Mouse (Mus musculus): ENCODE results near the gene Tmem269. TPM values are rescaled to one million over a fixed set of nuclear protein-coding genes. Genes with fewer than 3 reads are reported as not detected.

Tmem269 gene
- polyA plus RNA-seq, 1 experiment from 2014 or later, result 0.21 TPM

DNA sequence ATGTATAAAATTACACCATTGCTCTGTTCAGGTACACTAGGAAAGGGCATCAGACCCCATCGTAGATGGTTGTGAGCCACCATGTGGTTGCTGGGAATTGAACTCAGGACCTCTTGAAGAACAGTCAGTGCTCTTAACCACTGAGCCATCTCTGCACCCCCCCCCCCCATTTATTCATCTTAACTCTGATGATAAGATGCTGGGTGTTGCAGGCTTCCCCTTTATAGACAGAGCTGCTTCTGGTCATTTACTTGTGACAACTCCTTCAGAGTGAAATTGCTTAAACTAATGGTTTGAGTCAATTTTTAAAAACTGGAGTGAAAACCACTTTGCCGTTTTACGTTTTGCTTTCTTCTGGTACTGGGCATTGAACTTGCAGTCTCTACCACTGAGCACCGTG is 25.3 kb downstream of the Tmem269 start:
- H3K4me2 ChIP-seq (ENCODE audit: low read depth, low read length), result no peak overlapping the region
- 92% methylated on average over 4 of the region's 4 CpGs for WGBS
- no peaks in the 10 kb centered on the region for H3K27me3 ChIP-seq (replicated peaks; ENCODE audit: control insufficient read depth, insufficient read depth, low read length)
- DNase-seq (ENCODE audit: low spot score), result no peak
- peaks cover 6% of the 10 kb centered on the region for H3K4me1 ChIP-seq (ENCODE audit: control insufficient read depth, insufficient read depth, low read length)
- no peak for ATAC-seq (ENCODE audit: low read depth)
- no peaks in the 10 kb centered on the region for H3K9me3 ChIP-seq (ENCODE audit: control insufficient read depth, low read length)
- H3K27ac ChIP-seq (replicated peaks; ENCODE audit: low read depth, low read length), result no peak overlapping the region
- H3K9ac ChIP-seq (ENCODE audit: low read depth, low read length), result no peak overlapping the region
- H3K4me3 ChIP-seq (ENCODE audit: low read depth, low read length), result no peak overlapping the region
- peaks cover 7% of the 10 kb centered on the region; the same call in 1 of the 2 replicates for H3K36me3 ChIP-seq (ENCODE audit: control insufficient read depth, insufficient read depth, low read length)

DNA sequence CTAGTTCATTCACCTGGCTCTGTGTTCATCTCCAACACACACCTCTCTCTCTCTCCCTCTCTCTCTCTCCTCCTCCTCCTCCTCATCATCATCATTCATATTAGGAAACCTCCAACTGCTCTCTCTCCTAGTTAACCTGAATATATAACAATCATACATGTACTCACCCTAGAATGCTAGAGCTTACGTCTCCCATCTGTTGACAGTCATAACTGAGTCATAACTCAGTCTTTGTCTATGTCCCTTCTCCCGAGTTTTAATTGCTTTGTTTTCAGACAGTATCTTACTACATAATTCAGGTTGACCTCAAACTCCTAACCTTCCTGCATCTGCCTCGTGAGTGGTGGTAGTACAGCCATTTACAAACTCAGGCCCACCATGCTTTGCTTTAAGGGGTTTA is 26.7 kb downstream of the Tmem269 start:
- Histone ChIP-seq H3K9ac (ENCODE audit: low read depth, low read length) (no peak overlapping the region), H3K4me1 (ENCODE audit: control insufficient read depth, insufficient read depth, low read length) (no peaks in the 10 kb centered on the region; the same call in 1 of the 2 replicates), H3K9me3 (ENCODE audit: control insufficient read depth, low read length) (no peaks in the 10 kb centered on the region), H3K27ac (replicated peaks; ENCODE audit: low read depth, low read length) (no peak overlapping the region), H3K4me3 (ENCODE audit: low read depth, low read length) (no peak overlapping the region), H3K4me2 (ENCODE audit: low read depth, low read length) (no peak overlapping the region), H3K27me3 (replicated peaks; ENCODE audit: control insufficient read depth, insufficient read depth, low read length) (no peaks in the 10 kb centered on the region), H3K36me3 (ENCODE audit: control insufficient read depth, insufficient read depth, low read length) (no peaks in the 10 kb centered on the region)
- ATAC-seq (ENCODE audit: low read depth) (no peak), DNase-seq (ENCODE audit: low spot score) (no peak)
- WGBS, result 70% methylated on average over 3 of the region's 3 CpGs

DNA sequence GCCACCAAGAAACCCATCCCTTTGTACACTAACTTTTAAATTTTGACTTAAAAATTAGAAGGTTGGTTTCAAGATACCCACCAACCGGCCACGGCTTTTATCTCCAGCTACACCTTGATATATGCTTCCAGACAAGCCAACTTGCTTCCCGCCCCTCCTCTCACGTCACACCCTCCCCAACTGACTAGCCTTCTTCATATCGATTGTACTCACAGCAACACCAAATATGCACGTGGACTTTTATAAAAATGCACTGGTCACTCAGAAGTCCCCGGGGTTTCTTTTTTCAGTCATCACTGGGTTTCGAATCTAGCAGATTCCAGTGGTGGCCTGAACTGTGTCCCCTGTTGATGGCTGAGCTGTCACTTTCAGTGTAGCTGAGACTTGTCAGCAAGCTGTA is 27.4 kb downstream of the Tmem269 start:
- Histone ChIP-seq H3K36me3 (ENCODE audit: control insufficient read depth, insufficient read depth, low read length) (no peaks in the 10 kb centered on the region), H3K4me3 (ENCODE audit: low read depth, low read length) (no peak overlapping the region), H3K9ac (ENCODE audit: low read depth, low read length) (no peak overlapping the region), H3K9me3 (ENCODE audit: control insufficient read depth, low read length) (no peaks in the 10 kb centered on the region), H3K27me3 (replicated peaks; ENCODE audit: control insufficient read depth, insufficient read depth, low read length) (no peaks in the 10 kb centered on the region), H3K27ac (replicated peaks; ENCODE audit: low read depth, low read length) (no peak overlapping the region), H3K4me1 (ENCODE audit: control insufficient read depth, insufficient read depth, low read length) (no peaks in the 10 kb centered on the region), H3K4me2 (ENCODE audit: low read depth, low read length) (no peak overlapping the region)
- ATAC-seq (ENCODE audit: low read depth) (no peak), DNase-seq (ENCODE audit: low spot score) (no peak)
- 87% methylated on average over 8 of the region's 8 CpGs for WGBS

DNA sequence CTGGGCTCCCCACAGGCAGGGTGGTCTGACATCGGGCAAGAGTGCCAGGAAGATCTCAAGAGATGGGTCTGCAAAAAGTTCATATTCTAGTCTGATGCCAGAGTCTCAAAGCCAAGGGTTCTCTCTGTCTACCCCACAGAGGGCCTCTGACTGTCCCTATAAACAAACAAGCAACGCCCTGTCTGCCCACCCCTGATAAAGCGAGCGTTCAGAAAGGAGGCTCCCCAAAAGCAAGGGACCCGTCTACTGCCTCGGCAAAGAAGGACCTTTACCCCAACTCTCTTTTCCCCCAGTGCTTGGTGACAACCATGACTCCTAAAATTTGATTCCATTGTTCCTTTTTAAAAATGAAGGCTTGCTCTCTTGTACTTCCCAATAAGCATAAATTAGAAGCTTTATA is 28.2 kb downstream of the Tmem269 start, which contains the start of gene Ermap:
Gene Ermap, minus strand, starts transcription at position 148 of the 400 bp plus-strand sequence.
- no peaks in the 10 kb centered on the region for H3K27me3 ChIP-seq (replicated peaks; ENCODE audit: control insufficient read depth, insufficient read depth, low read length)
- DNase-seq (ENCODE audit: low spot score), result no peak
- H3K36me3 ChIP-seq (ENCODE audit: control insufficient read depth, insufficient read depth, low read length), result no peaks in the 10 kb centered on the region
- no peak within 1 kb of the TSS for H3K4me3 ChIP-seq (ENCODE audit: low read depth, low read length)
- H3K4me1 ChIP-seq (ENCODE audit: control insufficient read depth, insufficient read depth, low read length), result no peaks in the 10 kb centered on the region
- H3K4me2 ChIP-seq (ENCODE audit: low read depth, low read length), result no peak within 1 kb of the TSS
- no peak for ATAC-seq (ENCODE audit: low read depth)
- no peak within 1 kb of the TSS for H3K27ac ChIP-seq (replicated peaks; ENCODE audit: low read depth, low read length)
- H3K9ac ChIP-seq (ENCODE audit: low read depth, low read length), result no peak within 1 kb of the TSS
- WGBS, result 74% methylated on average over 6 of the region's 6 CpGs
- H3K9me3 ChIP-seq (ENCODE audit: control insufficient read depth, low read length), result no peaks in the 10 kb centered on the region

DNA sequence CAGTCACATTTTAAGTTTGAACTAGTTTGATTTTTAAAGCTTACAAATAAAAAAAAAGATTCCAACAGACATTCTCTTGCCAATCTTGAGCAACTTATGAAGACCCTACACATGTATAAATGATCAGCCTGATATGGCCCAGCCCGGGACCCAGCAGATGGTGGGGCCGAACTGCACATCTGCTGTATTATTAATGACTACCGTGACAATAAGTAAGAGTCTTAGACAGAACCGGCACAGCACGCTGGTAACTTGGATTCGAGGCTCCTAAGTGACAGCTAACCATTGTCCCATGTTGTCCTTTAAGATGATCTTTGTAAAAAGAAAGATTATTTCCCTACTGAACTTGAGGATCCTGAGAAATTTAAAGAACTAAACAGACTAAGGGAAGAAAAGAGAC is 28.6 kb downstream of the Tmem269 start:
- no peak for ATAC-seq (ENCODE audit: low read depth)
- H3K9me3 ChIP-seq (ENCODE audit: control insufficient read depth, low read length), result no peaks in the 10 kb centered on the region
- no peak for DNase-seq (ENCODE audit: low spot score)
- H3K36me3 ChIP-seq (ENCODE audit: control insufficient read depth, insufficient read depth, low read length), result no peaks in the 10 kb centered on the region
- whole genome bisulfite sequencing, result 75% methylated on average over 6 of the region's 6 CpGs
- H3K27ac ChIP-seq (replicated peaks; ENCODE audit: low read depth, low read length), result no peak overlapping the region
- no peak overlapping the region for H3K9ac ChIP-seq (ENCODE audit: low read depth, low read length)
- no peaks in the 10 kb centered on the region for H3K4me1 ChIP-seq (ENCODE audit: control insufficient read depth, insufficient read depth, low read length)
- no peak overlapping the region for H3K4me2 ChIP-seq (ENCODE audit: low read depth, low read length)
- no peak overlapping the region for H3K4me3 ChIP-seq (ENCODE audit: low read depth, low read length)
- no peaks in the 10 kb centered on the region for H3K27me3 ChIP-seq (replicated peaks; ENCODE audit: control insufficient read depth, insufficient read depth, low read length)

DNA sequence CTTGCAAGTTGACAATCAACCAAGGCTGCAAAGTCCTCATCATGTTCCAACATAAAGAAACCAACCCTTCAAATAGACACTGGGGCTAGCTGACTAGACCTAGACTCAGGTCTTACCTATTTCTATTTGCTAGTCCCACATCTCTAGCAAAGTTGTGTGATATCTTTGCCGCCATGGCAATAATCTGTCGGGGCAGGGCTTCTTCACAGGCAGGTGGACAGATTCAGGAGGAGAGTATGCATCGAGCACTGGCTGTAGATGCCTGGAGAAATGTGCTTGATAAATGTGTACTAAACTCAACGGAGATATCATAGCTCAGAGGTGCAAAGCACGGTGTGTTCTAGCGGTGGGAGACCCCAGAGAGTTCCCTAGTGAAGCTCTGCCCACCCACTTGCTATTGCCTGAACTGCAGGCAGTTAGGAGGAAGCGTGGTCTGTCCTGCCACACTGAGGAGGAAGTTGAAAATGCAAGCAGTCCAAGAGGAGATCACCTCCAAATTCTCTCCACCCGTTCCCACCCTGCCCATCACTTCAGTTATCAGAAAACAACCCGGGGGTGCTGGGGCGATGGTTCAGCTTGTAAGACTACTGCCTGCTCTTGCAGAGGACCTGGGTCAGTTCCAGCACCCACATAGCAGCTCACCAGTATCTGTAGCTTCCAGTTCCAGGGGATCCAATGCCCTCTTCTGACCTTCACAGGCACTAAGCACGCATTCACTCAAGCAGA is 29.8 kb downstream of the Tmem269 start:
- 57% methylated on average over 11 of the region's 11 CpGs for WGBS
- Histone ChIP-seq H3K4me3 (ENCODE audit: low read depth, low read length) (no peak overlapping the region), H3K4me1 (ENCODE audit: control insufficient read depth, insufficient read depth, low read length) (no peaks in the 10 kb centered on the region), H3K4me2 (ENCODE audit: low read depth, low read length) (no peak overlapping the region), H3K27ac (replicated peaks; ENCODE audit: low read depth, low read length) (no peak overlapping the region), H3K27me3 (replicated peaks; ENCODE audit: control insufficient read depth, insufficient read depth, low read length) (no peaks in the 10 kb centered on the region), H3K9ac (ENCODE audit: low read depth, low read length) (no peak overlapping the region), H3K9me3 (ENCODE audit: control insufficient read depth, low read length) (no peaks in the 10 kb centered on the region), H3K36me3 (ENCODE audit: control insufficient read depth, insufficient read depth, low read length) (no peaks in the 10 kb centered on the region)
- no peak for DNase-seq (ENCODE audit: low spot score)
- ATAC-seq (ENCODE audit: low read depth), result no peak

DNA sequence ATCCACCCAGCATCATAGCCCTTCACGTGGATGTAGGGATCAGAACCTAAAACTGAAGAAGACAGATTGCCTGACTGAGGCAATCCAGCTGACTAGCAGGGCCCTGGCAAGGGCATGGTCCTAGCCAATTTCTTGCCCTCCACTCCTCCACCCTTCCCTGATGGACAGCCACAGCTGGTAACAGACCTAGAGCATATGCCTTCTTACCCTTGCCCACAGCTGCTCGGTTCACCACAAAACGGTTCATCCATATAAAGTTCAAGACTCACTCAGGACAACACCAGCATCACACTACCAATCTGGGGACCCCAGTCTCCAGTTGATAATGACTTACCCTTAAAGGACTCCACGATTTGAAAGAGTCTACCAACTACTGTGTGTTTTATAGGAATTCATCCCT is 32.2 kb downstream of the Tmem269 start:
- DNase-seq (ENCODE audit: low spot score), result no peak
- WGBS, result 82% methylated on average over 4 of the region's 4 CpGs
- Histone ChIP-seq H3K27ac (replicated peaks; ENCODE audit: low read depth, low read length) (no peak overlapping the region), H3K27me3 (replicated peaks; ENCODE audit: control insufficient read depth, insufficient read depth, low read length) (no peaks in the 10 kb centered on the region), H3K4me1 (ENCODE audit: control insufficient read depth, insufficient read depth, low read length) (no peaks in the 10 kb centered on the region), H3K36me3 (ENCODE audit: control insufficient read depth, insufficient read depth, low read length) (no peaks in the 10 kb centered on the region), H3K4me2 (ENCODE audit: low read depth, low read length) (no peak overlapping the region), H3K9me3 (ENCODE audit: control insufficient read depth, low read length) (no peaks in the 10 kb centered on the region), H3K4me3 (ENCODE audit: low read depth, low read length) (no peak overlapping the region), H3K9ac (ENCODE audit: low read depth, low read length) (no peak overlapping the region)
- ATAC-seq (ENCODE audit: low read depth), result no peak

DNA sequence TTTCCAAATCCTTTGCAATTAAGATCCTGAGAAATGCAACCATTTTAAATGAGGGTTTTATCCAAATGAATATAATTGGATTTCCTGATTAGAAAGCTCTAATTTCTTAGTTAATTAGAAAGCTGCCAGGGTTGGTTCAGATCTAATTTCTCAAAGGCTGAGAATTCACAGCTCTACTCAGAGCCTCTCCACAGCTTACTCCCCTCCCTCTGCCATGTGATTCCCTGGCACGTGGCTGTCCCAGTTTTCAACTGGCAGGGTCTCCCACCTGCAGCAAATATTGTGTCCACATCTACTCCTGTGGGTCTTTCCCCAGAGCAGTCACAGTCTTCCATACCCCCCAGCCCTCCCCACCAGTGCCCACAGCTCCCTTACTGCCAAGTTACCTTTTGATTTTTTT is 34.5 kb downstream of the Tmem269 start:
- no peaks in the 10 kb centered on the region for H3K27me3 ChIP-seq (replicated peaks; ENCODE audit: control insufficient read depth, insufficient read depth, low read length)
- H3K4me1 ChIP-seq (ENCODE audit: control insufficient read depth, insufficient read depth, low read length), result no peaks in the 10 kb centered on the region
- H3K9ac ChIP-seq (ENCODE audit: low read depth, low read length), result no peak overlapping the region
- no peak overlapping the region for H3K4me2 ChIP-seq (ENCODE audit: low read depth, low read length)
- ATAC-seq (ENCODE audit: low read depth) (no peak), DNase-seq (ENCODE audit: low spot score) (no peak)
- H3K27ac ChIP-seq (replicated peaks; ENCODE audit: low read depth, low read length), result no peak overlapping the region
- H3K9me3 ChIP-seq (ENCODE audit: control insufficient read depth, low read length), result no peaks in the 10 kb centered on the region
- 38% methylated on average over 1 of the region's 1 CpGs for WGBS
- H3K36me3 ChIP-seq (ENCODE audit: control insufficient read depth, insufficient read depth, low read length), result no peaks in the 10 kb centered on the region
- no peak overlapping the region for H3K4me3 ChIP-seq (ENCODE audit: low read depth, low read length)

DNA sequence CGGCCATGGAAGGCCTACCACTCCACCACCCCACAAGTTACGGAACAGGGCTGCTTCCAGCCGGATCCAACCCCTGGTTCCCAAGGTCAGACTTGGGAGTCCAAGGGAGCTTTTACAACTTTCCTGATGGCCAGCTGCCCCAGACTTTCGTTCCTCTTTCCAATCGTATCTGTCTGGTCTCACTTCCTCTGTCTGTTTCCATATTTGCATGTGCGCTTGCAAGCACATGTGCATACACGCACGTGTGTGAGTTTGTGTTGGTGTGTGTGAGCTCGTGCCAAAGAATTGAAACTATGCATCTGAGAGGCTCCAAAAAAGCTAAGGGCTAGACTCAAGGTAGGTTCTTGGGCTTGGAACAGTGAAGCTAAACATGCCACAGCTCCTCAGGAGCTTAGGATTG is 36.6 kb downstream of the Tmem269 start:
- Histone ChIP-seq H3K27me3 (replicated peaks; ENCODE audit: control insufficient read depth, insufficient read depth, low read length) (no peaks in the 10 kb centered on the region), H3K4me2 (ENCODE audit: low read depth, low read length) (no peak overlapping the region), H3K4me1 (ENCODE audit: control insufficient read depth, insufficient read depth, low read length) (no peaks in the 10 kb centered on the region), H3K27ac (replicated peaks; ENCODE audit: low read depth, low read length) (no peak overlapping the region), H3K9ac (ENCODE audit: low read depth, low read length) (no peak overlapping the region), H3K9me3 (ENCODE audit: control insufficient read depth, low read length) (no peaks in the 10 kb centered on the region), H3K4me3 (ENCODE audit: low read depth, low read length) (no peak overlapping the region), H3K36me3 (ENCODE audit: control insufficient read depth, insufficient read depth, low read length) (no peaks in the 10 kb centered on the region)
- WGBS, result 82% methylated on average over 9 of the region's 9 CpGs
- DNase-seq (ENCODE audit: low spot score) (no peak), ATAC-seq (ENCODE audit: low read depth) (no peak)

Data from embryonic facial prominence, embryonic 14.5 days (tissue).